Mouse (Mus musculus) neutrophil, adult 59 days (primary cell): ENCODE measurements around the gene Ccdc28b. TPM values are rescaled to one million over a fixed set of nuclear protein-coding genes. Genes with fewer than 3 reads are reported as not detected.

ENCODE experiments used
- total RNA-seq, 2 experiments: library from RNA; stranded (reverse); gene quantifications; 1 replicate in 1 of 2; 2 replicates in 1 of 2; pipeline ENCODE4 v1.2.4; 2023

The Ccdc28b gene
- total RNA-seq = 10 to 100 TPM; 39.0 to 44.5 TPM

DNA sequence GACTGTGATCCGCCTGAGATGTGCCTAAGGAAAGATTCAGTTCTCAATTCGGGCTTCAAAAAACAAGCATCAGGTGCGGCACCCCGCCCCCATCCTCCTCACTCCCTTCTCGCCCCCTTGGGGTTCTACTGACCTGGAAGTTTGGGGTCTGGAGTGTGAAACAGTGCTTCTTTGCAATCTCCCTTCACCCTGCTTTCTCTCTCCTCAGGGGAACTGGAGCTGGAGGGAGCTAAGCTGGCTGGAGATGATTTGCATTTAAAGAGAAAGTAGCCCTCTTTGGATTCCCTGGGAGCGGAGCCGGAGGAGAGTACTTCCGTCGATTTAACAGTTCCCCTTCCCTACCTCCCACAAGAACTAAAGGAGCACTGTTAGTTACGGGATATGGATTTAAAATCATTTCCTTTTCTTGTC is at the start of gene Ccdc28b:
Ccdc28b (minus strand) TSS at position 267 of the 411 bp plus-strand sequence.

DNA sequence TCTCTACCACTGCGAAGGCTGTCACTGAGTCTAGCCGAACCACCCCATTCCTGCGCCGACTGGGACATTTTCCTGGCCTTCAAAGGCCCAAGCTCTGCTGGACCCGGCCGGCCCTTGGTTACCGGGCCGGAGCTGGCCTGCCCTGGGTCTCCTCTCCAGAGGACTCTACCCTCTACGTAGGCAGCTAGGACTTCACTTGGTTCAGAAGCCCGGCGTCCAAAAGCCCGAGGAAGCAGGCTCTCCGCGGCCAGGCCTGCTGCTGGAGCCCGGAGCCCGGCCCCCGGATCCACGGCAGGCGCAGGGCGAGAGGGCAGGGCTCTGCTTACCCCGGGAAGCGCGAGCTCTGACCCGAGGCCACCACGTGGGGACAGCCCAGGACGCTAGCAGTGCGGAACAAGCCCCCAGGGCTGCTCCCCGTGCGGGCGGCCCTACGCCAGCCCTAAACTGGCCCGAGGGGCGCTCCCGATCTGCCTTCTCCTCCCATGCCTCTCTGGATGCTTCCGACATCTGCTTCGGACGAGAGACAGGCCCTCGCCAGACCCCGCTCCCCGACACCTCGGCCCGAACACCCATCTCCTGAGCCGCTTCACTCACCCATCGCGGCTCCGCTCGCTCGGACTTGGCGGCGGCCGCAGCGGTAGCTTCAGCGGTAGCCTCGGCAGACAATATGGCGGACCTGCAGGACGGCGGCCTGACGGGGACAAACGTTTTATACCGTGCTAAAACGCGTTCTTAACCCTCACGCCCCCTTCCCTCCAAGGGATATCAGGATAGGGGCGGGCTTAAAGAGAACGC is 48.5 kb upstream of the Ccdc28b start, which contains the start of gene Kpna6:
Kpna6 (minus strand) TSS at position 685 of the 795 bp plus-strand sequence.

DNA sequence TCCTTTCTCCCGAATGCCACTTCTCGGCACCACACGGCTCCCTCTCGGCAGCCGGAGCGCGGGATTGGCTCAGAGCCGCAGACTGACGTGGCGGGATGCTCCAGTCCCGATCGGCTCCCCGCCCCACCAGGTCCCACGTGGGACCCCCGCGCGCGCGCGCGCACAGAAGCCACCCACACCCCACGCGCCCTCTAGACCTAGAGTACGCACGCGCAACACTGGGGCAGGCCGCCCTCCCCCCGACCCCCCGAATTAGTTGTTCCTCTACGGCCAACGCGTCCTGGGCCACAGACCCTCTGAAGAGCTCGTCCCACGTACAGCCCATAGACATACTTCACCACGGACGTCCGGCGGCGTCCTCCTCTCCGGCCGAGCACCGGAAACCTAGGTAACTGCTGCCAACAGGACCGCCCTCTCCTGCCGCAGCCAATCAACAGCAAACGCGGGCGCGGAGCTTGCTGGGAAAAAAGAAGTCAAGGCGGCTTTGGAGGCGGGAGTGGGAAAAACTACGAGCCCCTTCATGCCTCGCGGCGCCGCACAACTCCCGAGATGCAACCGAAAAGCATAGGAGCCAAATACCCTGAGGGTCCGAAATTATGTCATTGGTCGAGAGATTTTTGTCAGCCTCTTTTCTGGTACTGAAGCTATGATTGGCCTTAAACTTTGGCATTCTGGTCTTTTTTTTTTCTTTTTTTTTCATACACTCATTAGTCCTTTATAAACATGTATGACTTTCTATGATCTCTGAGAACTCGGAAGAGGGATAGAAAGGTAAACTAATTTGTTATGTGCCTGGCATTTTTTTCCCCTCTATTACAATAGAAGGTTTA is 17.1 kb upstream of the Ccdc28b start, which contains the start of gene Txlna:
Txlna (minus strand) TSS at position 428 of the 830 bp plus-strand sequence.

DNA sequence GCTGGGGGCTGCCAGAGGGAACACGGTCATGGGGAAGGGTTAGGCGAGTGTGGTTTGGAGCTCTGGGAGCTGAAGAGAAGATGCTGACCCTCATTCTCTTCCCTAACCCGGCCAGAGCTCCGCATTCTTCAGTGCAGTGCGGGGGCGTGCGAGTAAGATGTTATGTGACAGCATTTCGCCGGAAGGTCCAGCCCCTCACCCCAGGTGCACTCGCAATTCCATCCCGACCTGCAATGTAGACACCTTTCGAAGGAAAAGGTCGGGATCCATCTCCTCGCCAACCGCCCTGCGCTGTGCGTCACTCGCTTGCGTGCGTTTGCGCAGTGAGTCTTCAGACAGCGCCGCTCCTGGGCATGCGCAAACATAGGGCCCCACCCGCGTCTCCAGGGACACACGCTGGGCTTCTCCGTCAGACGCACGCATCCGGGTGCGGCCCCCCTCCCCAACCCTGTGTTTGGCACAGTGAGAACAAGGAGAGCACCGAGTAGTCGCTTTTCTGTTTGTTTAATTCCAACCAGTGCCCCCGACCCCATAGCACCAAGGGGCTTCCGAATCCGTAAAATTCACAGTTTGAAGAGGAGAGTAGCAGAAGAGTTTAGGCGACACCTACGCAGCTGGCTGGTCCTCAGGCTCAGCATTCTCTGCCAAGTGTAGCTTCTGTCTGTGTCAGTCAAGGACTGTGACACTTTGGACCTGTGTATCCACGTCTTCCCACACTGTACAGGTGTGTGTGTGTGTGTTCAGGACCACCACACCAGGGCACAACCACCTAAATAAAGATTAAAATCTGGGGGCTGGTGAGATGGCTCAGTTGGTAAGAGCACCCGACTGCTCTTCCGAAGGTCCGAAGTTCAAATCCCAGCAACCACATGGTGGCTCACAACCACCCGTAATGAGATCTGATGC is 4.7 kb downstream of the Ccdc28b start, which contains the start of gene Iqcc:
Iqcc (minus strand) TSS at position 314 of the 906 bp plus-strand sequence.

DNA sequence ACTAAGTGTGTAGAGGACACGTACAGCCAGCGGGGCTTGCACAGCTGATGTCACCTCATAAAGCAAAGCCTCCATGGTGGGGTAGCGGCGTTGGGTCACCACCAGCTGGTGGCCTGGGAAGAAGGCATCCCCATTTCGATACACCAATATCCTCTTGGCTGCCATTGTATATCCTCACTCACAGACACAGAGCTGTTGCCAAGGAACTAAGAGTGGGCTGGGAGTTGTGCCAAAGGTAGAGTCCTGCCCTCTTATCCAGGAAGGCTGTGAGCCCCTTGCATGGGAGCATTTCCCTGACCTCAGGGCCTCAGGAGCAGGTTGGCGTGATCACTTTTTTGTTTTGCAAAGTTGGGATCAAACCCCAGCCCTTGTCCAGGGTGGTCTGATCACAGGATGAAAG is 9.7 kb downstream of the Ccdc28b start, which contains the start of gene Dcdc2b:
Dcdc2b (minus strand) TSS at position 165 of the 400 bp plus-strand sequence.

DNA sequence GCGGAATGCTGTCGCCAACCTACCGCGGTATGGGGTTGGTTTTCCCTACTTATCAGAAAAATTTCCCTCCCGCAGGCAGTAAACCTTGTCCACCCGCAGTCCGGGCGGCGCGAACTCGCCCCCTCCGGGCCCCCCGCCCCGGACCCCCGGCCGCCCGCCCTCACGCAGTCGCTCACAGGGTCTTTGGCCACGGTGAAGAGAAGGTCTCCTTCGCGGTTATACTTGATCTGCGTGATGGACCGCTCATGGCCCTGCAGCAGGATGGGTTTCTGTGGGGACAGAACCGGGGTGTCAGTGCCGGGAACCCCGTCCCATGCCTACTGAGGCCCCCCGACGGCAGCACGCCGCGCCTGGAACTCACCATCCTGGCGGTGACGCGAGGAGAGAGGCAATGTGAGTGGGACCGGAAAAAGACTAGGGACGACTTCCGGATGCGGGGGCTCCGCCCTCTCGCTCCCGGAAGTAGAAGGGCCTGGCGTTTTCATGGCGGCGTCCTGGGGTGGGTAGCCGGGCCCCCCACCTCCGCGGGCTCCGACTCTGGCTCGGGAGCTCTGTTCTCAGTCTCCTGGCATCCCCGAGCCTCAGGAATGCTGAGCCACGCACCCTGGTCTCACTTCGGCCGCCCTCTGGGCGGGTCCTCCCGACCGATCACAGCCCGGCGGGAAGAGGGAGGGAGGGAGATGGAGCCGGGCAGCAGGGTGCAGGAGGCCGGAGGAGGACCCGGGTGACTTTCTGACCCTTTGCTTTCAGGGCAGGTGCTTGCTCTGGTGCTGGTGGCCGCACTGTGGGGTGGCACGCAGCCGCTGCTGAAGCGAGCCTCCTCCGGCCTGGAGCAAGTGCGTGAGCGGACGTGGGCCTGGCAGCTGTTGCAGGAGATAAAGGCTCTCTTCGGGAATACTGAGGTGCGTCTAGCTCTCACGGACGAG is 23.3 kb downstream of the Ccdc28b start, which contains the start of the genes Eif3i and Tmem234:
Eif3i (minus strand) TSS at position 416 of the 926 bp plus-strand sequence.
Tmem234 (plus strand) TSS at position 436 of the 926 bp plus-strand sequence.

DNA sequence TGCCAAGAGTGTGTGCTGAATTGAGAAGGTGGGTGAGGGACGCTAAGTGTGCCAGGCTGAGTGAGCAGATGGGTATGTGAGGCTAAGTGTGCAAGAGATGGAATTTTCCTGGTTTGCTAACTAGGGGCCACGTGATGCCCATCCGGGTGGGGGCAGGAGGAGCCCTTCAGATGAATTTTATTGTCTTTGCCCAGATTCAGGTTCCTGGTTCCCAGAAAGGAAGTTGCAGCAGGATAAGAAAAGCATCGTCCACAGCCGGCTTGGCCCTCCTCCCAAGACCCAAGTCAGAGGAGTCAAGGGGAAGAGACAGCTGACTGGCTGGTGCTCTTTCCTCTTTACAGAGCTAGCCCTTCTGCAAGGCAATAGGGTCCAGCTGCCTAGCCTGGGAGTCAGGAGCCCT is 45.3 kb downstream of the Ccdc28b start, which contains the start of gene Fam167b:
Fam167b (minus strand) TSS at position 84 of the 400 bp plus-strand sequence.

DNA sequence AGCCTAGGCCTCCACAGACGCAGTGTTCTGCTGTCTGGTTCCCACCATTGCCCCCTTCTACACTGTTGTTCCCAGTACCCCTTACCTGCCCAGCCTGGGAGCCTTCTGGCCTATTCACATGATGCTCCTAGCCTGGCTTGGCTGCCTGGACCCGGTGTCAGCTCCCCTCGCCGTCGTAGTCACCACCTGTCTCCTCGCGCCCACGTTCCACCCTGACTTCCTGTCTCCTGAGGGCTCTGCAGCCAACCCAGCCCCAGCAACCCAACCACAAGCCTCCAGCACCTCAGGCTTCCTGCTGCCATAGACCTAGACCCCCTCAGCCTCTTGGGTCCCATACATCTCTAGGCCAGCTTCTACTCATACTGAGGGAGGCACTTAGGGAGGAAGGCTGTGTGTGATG is 50.3 kb downstream of the Ccdc28b start, which contains the start of gene Lck:
Lck (minus strand) TSS at position 212 of the 400 bp plus-strand sequence.

Other genes with a start within 250 kb of the Ccdc28b start
- 1 to 10 TPM in 1 of 2 experiments, under 1 TPM in 1; 0.73 to 1.4 TPM for gene Zbtb8a, start 245.8 kb downstream of the Ccdc28b start, total RNA-seq
- gene Zbtb8b, start 183.1 kb downstream of the Ccdc28b start, total RNA-seq = not detected
- gene Bsdc1, start 162.4 kb downstream of the Ccdc28b start, total RNA-seq = 10 to 100 TPM; 88.5 to 95.7 TPM
- gene Tssk3, start 132.9 kb downstream of the Ccdc28b start, total RNA-seq = not detected
- gene Fam229a, start 132.8 kb downstream of the Ccdc28b start, total RNA-seq = under 1 TPM in 1 of 2 experiments, not detected in 1; 0.73 TPM
- 10 to 100 TPM; 73.9 to 96.8 TPM for gene Marcksl1, start 110.4 kb downstream of the Ccdc28b start, total RNA-seq
- 10 to 100 TPM; 63.3 to 68.1 TPM for gene Hdac1, start 81.2 kb downstream of the Ccdc28b start, total RNA-seq
- gene Lck, start 50.3 kb downstream of the Ccdc28b start, total RNA-seq = 1 to 10 TPM; 1.2 to 2.3 TPM
- not detected for gene Fam167b, start 45.4 kb downstream of the Ccdc28b start, total RNA-seq
- 10 to 100 TPM; 70.5 to 73.8 TPM for gene Eif3i, start 23.3 kb downstream of the Ccdc28b start, total RNA-seq
- 10 to 100 TPM; 73.8 to 94.1 TPM for gene Tmem234, start 23.3 kb downstream of the Ccdc28b start, total RNA-seq
- under 1 TPM in 1 of 2 experiments, not detected in 1; 0.93 TPM for gene Dcdc2b, start 9.7 kb downstream of the Ccdc28b start, total RNA-seq
- gene Iqcc, start 4.8 kb downstream of the Ccdc28b start, total RNA-seq = 10 to 100 TPM in 1 of 2 experiments, 1 to 10 TPM in 1; 9.8 to 10.2 TPM
- gene Txlna, start 17.1 kb upstream of the Ccdc28b start, total RNA-seq = 10 to 100 TPM; 35.0 to 37.1 TPM
- 10 to 100 TPM; 27.1 to 33.3 TPM for gene Kpna6, start 48.8 kb upstream of the Ccdc28b start, total RNA-seq
- gene Tmem39b, start 72.9 kb upstream of the Ccdc28b start, total RNA-seq = 10 to 100 TPM in 1 of 2 experiments, 1 to 10 TPM in 1; 7.9 to 11.2 TPM
- 10 to 100 TPM; 67.3 to 81.5 TPM for gene Khdrbs1, start 118.4 kb upstream of the Ccdc28b start, total RNA-seq
- gene Ptp4a2, start 187.3 kb upstream of the Ccdc28b start, total RNA-seq = 100 to 1,000 TPM; 147 to 187 TPM